Mouse (Mus musculus): Measurements from ENCODE around the gene Ntn5.

The Ntn5 gene

GRCm38 (mm10) chr7:45712022-45712757, 28.4 kb downstream of the Ntn5 start:
- no peak for DNase-seq (ENCODE audit: low spot score)

DNA sequence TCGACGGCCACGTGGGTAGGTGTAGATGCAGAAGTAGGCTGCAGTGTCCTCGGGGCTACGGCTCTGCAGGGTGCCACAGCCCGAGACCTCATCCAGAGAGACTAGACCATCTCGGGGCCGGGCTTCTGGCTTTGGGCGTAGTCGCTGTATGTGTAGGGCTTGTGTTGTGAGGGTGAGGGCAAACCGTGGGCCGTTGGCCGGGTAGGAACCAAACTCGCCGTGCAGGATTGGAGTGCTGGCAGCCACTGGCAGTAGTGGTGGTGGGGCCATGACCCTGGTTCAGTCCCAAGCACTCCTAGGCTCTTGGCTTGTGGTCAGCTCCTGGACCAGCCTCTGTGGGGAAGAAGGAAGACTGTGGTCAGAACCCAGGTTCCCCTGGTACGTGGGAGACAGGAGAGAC, 29.6 kb downstream of the Ntn5 start:
- DNase-seq (ENCODE audit: low spot score): no peak

GRCm38 (mm10) chr7:45713881-45714520, 30.2 kb downstream of the Ntn5 start:
- no peak for DNase-seq (ENCODE audit: low spot score)

DNA sequence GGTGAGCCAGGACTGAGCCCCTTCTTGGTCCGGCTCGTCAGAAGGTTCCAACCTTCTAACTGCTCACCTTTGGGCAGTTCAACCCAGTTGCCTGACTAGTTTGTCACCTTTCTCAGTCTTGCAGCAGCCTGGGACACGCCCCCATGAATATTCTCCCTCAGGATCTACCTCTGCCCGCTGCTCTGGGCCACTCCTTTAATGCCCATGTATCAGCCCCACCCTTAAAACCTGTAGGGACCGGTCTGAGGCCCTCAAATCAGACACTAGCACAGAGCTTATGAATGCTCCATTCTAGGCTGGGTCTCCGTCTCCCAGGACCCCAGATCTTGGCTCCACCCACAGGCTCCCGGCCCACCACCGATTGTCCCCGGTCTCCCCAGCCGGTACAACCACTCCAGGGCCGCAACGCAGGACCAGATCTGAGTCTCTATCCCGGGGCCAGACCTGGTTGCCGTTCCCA, 30.8 kb downstream of the Ntn5 start:
- no peak for DNase-seq (ENCODE audit: low spot score)

- DNase-seq (ENCODE audit: low spot score): peak; percentile 97
Observed at GRCm38 (mm10) chr7:45715090-45715708, 31.4 kb downstream of the Ntn5 start, which contains the start of gene Rpl18. Gene Rpl18 (plus strand): TSS chr7:45715457.

GRCm38 (mm10) chr7:45715741-45716459, 32.1 kb downstream of the Ntn5 start:
- DNase-seq (ENCODE audit: low spot score): no peak

DNA sequence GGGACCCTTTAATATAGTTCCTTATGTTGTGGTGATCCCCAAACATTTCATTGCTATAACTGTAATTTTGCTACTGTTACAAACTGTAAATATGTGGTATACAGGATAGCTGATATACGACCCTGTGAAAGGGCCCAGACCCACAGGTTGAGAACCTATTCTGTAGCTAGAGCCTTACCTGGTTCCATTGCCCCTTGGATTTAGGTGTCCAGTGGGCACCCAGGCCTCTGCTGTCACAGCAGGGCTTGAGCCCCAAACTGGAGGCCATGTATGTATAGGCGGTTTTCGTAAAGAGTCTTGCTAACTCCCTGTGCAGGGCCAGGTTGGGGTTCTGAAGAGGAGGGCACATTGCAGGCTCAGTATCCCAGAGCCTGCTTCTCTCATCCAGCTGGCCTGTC, 32.6 kb downstream of the Ntn5 start:
- no peak for DNase-seq (ENCODE audit: low spot score)

GRCm38 (mm10) chr7:45716952-45717917, 33.4 kb downstream of the Ntn5 start:
- no peak for DNase-seq (ENCODE audit: low spot score)

GRCm38 (mm10) chr7:45717918-45718297, 34.1 kb downstream of the Ntn5 start, which contains the start of gene Sphk2:
Gene Sphk2 (minus strand): TSS chr7:45718002.
- peak; percentile 99 for DNase-seq (ENCODE audit: low spot score)

- no peak for DNase-seq (ENCODE audit: low spot score)
Observed at GRCm38 (mm10) chr7:45718331-45718730, 34.5 kb downstream of the Ntn5 start.

DNA sequence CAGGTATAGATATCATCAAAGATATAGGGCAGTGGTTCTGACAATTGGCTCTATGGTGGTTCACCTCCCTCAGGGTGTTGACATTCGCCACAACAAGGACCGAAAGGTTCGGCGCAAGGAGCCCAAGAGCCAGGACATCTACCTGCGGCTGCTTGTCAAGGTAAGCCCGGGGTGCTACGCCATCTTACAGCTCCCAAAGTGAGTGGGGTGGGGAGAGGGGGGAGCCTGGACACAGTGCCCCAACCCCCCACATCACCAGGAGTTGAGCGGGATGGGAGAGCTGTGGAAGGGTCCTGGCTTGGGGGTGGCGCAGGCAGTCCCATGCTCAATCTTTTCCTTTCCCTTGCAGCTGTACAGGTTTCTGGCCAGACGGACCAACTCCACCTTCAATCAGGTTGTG, 35.4 kb downstream of the Ntn5 start:
- no peak for DNase-seq (ENCODE audit: low spot score)

DNA sequence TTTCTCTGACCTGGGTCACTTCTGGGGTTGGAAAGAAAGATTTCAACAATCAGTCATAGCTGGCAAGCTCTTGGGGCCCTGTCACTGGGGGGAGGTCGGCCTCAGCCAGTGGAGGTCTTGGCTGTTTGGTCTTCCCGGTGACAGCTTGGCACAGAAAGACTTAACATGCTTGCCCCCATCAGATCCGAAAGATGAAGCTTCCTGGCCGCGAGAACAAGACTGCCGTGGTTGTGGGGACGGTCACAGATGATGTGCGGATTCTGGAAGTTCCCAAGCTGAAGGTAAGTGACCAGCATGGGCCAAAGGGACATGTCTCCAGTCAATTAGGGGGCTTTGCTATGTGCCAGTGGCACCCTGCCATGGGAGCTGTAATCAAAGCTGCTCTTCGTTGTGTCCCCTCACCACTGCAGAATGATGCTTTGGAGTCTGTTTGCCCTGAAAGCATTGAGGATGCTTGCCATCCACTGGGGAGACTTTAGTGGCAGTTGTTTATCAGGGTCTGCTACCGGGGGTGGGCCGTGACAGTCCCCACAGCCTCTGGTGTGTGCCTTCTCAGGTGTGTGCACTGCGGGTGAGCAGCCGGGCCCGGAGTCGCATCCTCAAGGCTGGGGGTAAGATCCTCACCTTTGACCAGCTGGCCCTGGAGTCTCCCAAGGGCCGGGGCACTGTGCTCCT, 36.1 kb downstream of the Ntn5 start:
- no peak for DNase-seq (ENCODE audit: low spot score)

- DNase-seq (ENCODE audit: low spot score): no peak
Observed at GRCm38 (mm10) chr7:45720413-45721233, 36.8 kb downstream of the Ntn5 start, which contains the start of gene Fam83e. Gene Fam83e (plus strand): TSS chr7:45721212.

- no peak for DNase-seq (ENCODE audit: low spot score)
Observed at GRCm38 (mm10) chr7:45721234-45721571, 37.4 kb downstream of the Ntn5 start.

- DNase-seq (ENCODE audit: low spot score): no peak
Observed at GRCm38 (mm10) chr7:45721642-45722347, 38.0 kb downstream of the Ntn5 start.

- DNase-seq (ENCODE audit: low spot score): no peak
Observed at GRCm38 (mm10) chr7:45722348-45722713, 38.5 kb downstream of the Ntn5 start.

GRCm38 (mm10) chr7:45723301-45723700, 39.5 kb downstream of the Ntn5 start:
- no peak for DNase-seq (ENCODE audit: low spot score)

DNA sequence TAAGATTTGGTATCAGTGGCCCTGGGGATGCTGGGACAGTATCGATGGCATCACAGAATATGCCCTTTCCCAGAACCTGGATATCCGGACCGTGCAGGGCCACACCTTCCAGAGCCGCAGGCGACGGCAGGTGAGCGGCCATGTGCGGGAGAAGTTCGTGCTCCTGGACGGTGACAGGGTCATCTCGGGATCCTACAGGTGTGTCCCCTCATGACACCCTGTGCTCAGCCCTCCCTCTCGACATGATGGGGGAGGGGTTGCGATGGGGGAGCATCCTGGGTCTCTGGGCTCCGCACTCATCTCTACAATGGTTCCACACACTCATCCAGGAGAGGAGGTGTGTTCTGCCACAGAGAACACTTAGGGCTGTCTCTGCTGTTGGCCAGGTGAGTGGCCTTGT, 40.0 kb downstream of the Ntn5 start:
- no peak for DNase-seq (ENCODE audit: low spot score)

GRCm38 (mm10) chr7:45725151-45725550, 41.3 kb downstream of the Ntn5 start:
- no peak for DNase-seq (ENCODE audit: low spot score)

Measured in retina, embryonic 14.5 days (tissue).